Mouse (Mus musculus): ENCODE results near the gene Prl6a1.

Prl6a1 gene

GRCm38 (mm10) chr13:27312334-27313225 lies at the start of gene Prl6a1:
Gene Prl6a1, plus strand, starts transcription at chr13:27312627.
- no peak for DNase-seq (ENCODE audit: extremely low spot score, low spot score)

- DNase-seq (ENCODE audit: extremely low spot score, low spot score), result no peak
Observed at GRCm38 (mm10) chr13:27334989-27335388, 22.6 kb downstream of the Prl6a1 start.

GRCm38 (mm10) chr13:27342733-27343275 lies 30.4 kb downstream of the Prl6a1 start:
- no peak for DNase-seq (ENCODE audit: extremely low spot score, low spot score)

GRCm38 (mm10) chr13:27345373-27345772 lies 32.9 kb downstream of the Prl6a1 start, which contains the start of gene Prl8a2:
Gene Prl8a2, plus strand, starts transcription at chr13:27345673.
- DNase-seq (ENCODE audit: extremely low spot score, low spot score), result no peak

Data from neural tube, embryonic 10.5 days (tissue).